Mouse (Mus musculus) G1E (cell line): Measurements from ENCODE around the gene E130116L18Rik.

Experiments
- CTCF ChIP-seq: IDR thresholded peaks from 2 replicates; pipeline ENCODE4 v1.5.1; 2012; ENCODE audit warnings: low read depth, low read length, inconsistent platforms, mixed read lengths
- GATA1 ChIP-seq: IDR thresholded peaks from 2 replicates; pipeline ENCODE4 v1.6.1; 2012; ENCODE audit warnings: borderline replicate concordance, low read length, inconsistent platforms, mixed read lengths
- POLR2AphosphoS5 ChIP-seq: IDR thresholded peaks from 2 replicates; pipeline ENCODE4 v1.6.1; 2012; ENCODE audit warnings: low read depth, low read length, inconsistent platforms; ENCODE audit not compliant: insufficient replicate concordance

DNA sequence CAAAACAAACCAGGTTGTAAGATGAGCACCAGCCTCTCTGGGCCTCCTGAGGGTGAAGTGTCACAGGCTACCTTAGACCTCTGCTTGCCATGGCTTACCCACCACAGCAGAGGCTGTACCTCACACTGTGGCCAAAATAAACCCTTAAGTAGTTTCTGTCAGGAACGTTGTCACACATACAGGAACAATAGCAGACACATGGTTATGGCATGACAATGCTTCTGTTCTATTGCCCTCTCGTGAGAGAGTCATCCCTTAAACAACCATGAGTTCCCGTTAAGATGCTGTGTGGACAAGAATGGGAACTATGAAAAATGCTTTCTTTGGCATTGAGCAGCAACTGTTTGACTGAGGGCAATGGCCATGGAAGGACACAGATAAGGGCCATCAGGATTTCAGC, 1.3 kb downstream of the E130116L18Rik start, which contains the start of gene Galnt11:
- TF ChIP-seq CTCF (no peak), GATA1 (no peak), POLR2AphosphoS5 (no peak)
